In genomic region chr3:89752307-89752706, GRCm38 (mm10) we compare ENCODE assay signal across 12 mouse cellular contexts. TPM values are rescaled to one million over a fixed set of nuclear protein-coding genes. Genes with fewer than 3 reads are reported as not detected.
A peak's percentile ranks its signal among the peaks of the same experiment; 100 is the strongest.
DNase-seq lines count a peak whose midpoint lies in the region; ATAC-seq and TF ChIP-seq lines count a peak whose summit lies in the region.
"Had no signal": no experiment of that assay in that cellular context is flagged by ENCODE, and none has a peak within 500 bp of the region (broad histone marks: within the 10 kb centered on the region; RNA-seq: fewer than 3 reads in every experiment).

No protein-coding gene starts in this region.

- no peak overlapping the region for H3K27ac ChIP-seq in forebrain, postnatal 0 days (ENCODE audit: low read depth, low read length)
- no peak overlapping the region for H3K27ac ChIP-seq in forebrain, embryonic 15.5 days (replicated peaks)
- no peak overlapping the region for H3K27ac ChIP-seq in midbrain, postnatal 0 days (ENCODE audit: low read depth, low read length)
- H3K27ac ChIP-seq: gastrocnemius, adult 2 months; heart, embryonic 10.5 days had no signal

- no peak for TF ChIP-seq CTCF in forebrain, postnatal 0 days (IDR thresholded peaks at IDR 0.05; ENCODE audit: low read depth)
- no peak for TF ChIP-seq CTCF in midbrain, postnatal 0 days (IDR thresholded peaks at IDR 0.05)

- no peaks in the 10 kb centered on the region for H3K9me3 ChIP-seq in forebrain, postnatal 0 days (ENCODE audit: low read length)
- H3K9me3 ChIP-seq in forebrain, embryonic 15.5 days: no peaks in the 10 kb centered on the region
- H3K9me3 ChIP-seq in midbrain, postnatal 0 days (ENCODE audit: low read length): no peaks in the 10 kb centered on the region
- H3K9me3 ChIP-seq: heart, embryonic 10.5 days had no signal

- H3K4me3 ChIP-seq in forebrain, postnatal 0 days (ENCODE audit: low read depth, low read length): no peak overlapping the region
- H3K4me3 ChIP-seq in forebrain, embryonic 15.5 days: no peak overlapping the region
- no peak overlapping the region for H3K4me3 ChIP-seq in midbrain, postnatal 0 days (ENCODE audit: low read depth, low read length)
- H3K4me3 ChIP-seq: gastrocnemius, adult 2 months; heart, embryonic 10.5 days had no signal

- H3K27me3 ChIP-seq in forebrain, postnatal 0 days (ENCODE audit: insufficient read depth, low read length): no peaks in the 10 kb centered on the region
- no peaks in the 10 kb centered on the region for H3K27me3 ChIP-seq in forebrain, embryonic 15.5 days
- no peaks in the 10 kb centered on the region for H3K27me3 ChIP-seq in midbrain, postnatal 0 days (ENCODE audit: insufficient read depth, low read length)

- peaks cover 83% of the 10 kb centered on the region for H3K36me3 ChIP-seq in forebrain, postnatal 0 days (ENCODE audit: insufficient read depth)
- H3K36me3 ChIP-seq in forebrain, embryonic 15.5 days: peaks cover 82% of the 10 kb centered on the region
- peaks cover 66% of the 10 kb centered on the region for H3K36me3 ChIP-seq in midbrain, postnatal 0 days (ENCODE audit: insufficient read depth, low read length)

- peak; percentile 8; the same call in 1 of the 2 replicates for ATAC-seq in forebrain, postnatal 0 days
- no peak for ATAC-seq in forebrain, embryonic 15.5 days (replicated peaks)
- ATAC-seq in midbrain, postnatal 0 days (ENCODE audit: low FRiP score): peak; percentile 21; the same call in 1 of the 2 replicates

- no peaks in the 10 kb centered on the region for H3K4me1 ChIP-seq in forebrain, postnatal 0 days (ENCODE audit: insufficient read depth)
- 0 out of 2 replicates have a peak, but pooled peaks cover under 1% of the 10 kb centered on the region for H3K4me1 ChIP-seq in forebrain, embryonic 15.5 days
- H3K4me1 ChIP-seq in midbrain, postnatal 0 days (ENCODE audit: insufficient read depth, low read length): no peaks in the 10 kb centered on the region

- 14% methylated on average over 1 of the region's 1 CpGs for WGBS in forebrain, postnatal 0 days
- WGBS in forebrain, embryonic 15.5 days: 26% methylated on average over 1 of the region's 1 CpGs
- WGBS in midbrain, postnatal 0 days: 68% methylated on average over 1 of the region's 1 CpGs

- no peak for DNase-seq in forebrain, postnatal 0 days
- peak; percentile 30 to 37 for DNase-seq in layer of hippocampus, postnatal 10 days (ENCODE audit: low spot score in 2 of 2)
- DNase-seq in layer of hippocampus, adult 9-11 months: no peak
- peak; percentile 32 for DNase-seq in right cerebral cortex, postnatal 14 days
- DNase-seq in right cerebral cortex, postnatal 36 days (ENCODE audit: low spot score in 2 of 2): no peak
- DNase-seq in midbrain, postnatal 0 days (ENCODE audit: low spot score): peak; percentile 19
- DNase-seq in ovary, postnatal 36 days (ENCODE audit: low spot score): no peak
- DNase-seq: gastrocnemius, adult 2 months; heart, postnatal 36 days; kidney, adult 2 months had no signal

- H3K4me2 ChIP-seq in forebrain, postnatal 0 days (ENCODE audit: low read depth): no peak overlapping the region
- no peak overlapping the region for H3K4me2 ChIP-seq in forebrain, embryonic 15.5 days (replicated peaks)
- H3K4me2 ChIP-seq in midbrain, postnatal 0 days (ENCODE audit: low read depth, low read length, poor library complexity, severe bottlenecking): no peak overlapping the region

- no peak overlapping the region for H3K9ac ChIP-seq in forebrain, postnatal 0 days
- no peak overlapping the region for H3K9ac ChIP-seq in forebrain, embryonic 15.5 days (replicated peaks)
- H3K9ac ChIP-seq in midbrain, postnatal 0 days (replicated peaks; ENCODE audit: low read length, poor library complexity, severe bottlenecking): no peak overlapping the region

RNA-seq across cellular contexts. Expression of gene Chrnb2, which starts 12.1 kb away (rescaled TPM):
- total RNA-seq in forebrain, postnatal 0 days (2014; rRNA removed): 32.8 and 41.9 TPM in 2 replicates
- 14.5 and 17.3 TPM in 2 replicates for polyA plus RNA-seq in forebrain, postnatal 0 days (2015; fragmentation: Nextera tagmentation; extraction: Ambion mirVana)
- polyA plus RNA-seq in forebrain, embryonic 15.5 days (2015; fragmentation: Nextera tagmentation; extraction: Ambion mirVana): 25.9 and 26.8 TPM in 2 replicates
- total RNA-seq in layer of hippocampus, postnatal 10 days (2021): 10 to 100 TPM; 26.3 to 26.4 TPM
- 47.3 and 53.6 TPM in 2 replicates for total RNA-seq in midbrain, postnatal 0 days (2014; rRNA removed)
- polyA plus RNA-seq in midbrain, postnatal 0 days (2015; fragmentation: Nextera tagmentation; extraction: Ambion mirVana): 20.5 and 20.9 TPM in 2 replicates

RNA-seq across cellular contexts. Expression of gene Ube2q1, which starts 21.1 kb away (rescaled TPM):
- total RNA-seq in forebrain, postnatal 0 days (2014; rRNA removed): 68.9 and 71.9 TPM in 2 replicates
- 9.5 and 9.9 TPM in 2 replicates for polyA plus RNA-seq in forebrain, postnatal 0 days (2015; fragmentation: Nextera tagmentation; extraction: Ambion mirVana)
- 13.3 and 13.4 TPM in 2 replicates for polyA plus RNA-seq in forebrain, embryonic 15.5 days (2015; fragmentation: Nextera tagmentation; extraction: Ambion mirVana)
- 10 to 100 TPM; 78.9 to 80.0 TPM for total RNA-seq in layer of hippocampus, postnatal 10 days (2021)
- 59.1 and 62.2 TPM in 2 replicates for total RNA-seq in midbrain, postnatal 0 days (2014; rRNA removed)
- polyA plus RNA-seq in midbrain, postnatal 0 days (2015; fragmentation: Nextera tagmentation; extraction: Ambion mirVana): 8.9 and 9.4 TPM in 2 replicates

RNA-seq across cellular contexts. Expression of gene Adar, which starts 37.5 kb away (rescaled TPM):
- 62.4 and 78.2 TPM in 2 replicates for total RNA-seq in forebrain, postnatal 0 days (2014; rRNA removed)
- polyA plus RNA-seq in forebrain, postnatal 0 days (2015; fragmentation: Nextera tagmentation; extraction: Ambion mirVana): 14.0 and 18.5 TPM in 2 replicates
- 25.0 and 25.6 TPM in 2 replicates for polyA plus RNA-seq in forebrain, embryonic 15.5 days (2015; fragmentation: Nextera tagmentation; extraction: Ambion mirVana)
- total RNA-seq in layer of hippocampus, postnatal 10 days (2021): 10 to 100 TPM; 82.7 to 85.8 TPM
- 77.1 and 93.6 TPM in 2 replicates for total RNA-seq in midbrain, postnatal 0 days (2014; rRNA removed)
- polyA plus RNA-seq in midbrain, postnatal 0 days (2015; fragmentation: Nextera tagmentation; extraction: Ambion mirVana): 21.8 and 22.9 TPM in 2 replicates

Comparison
In these comparisons a context has a peak if more than half of its experiments do, and no peak if none do; other contexts are left out.
1. DNase-seq: peak in layer of hippocampus, postnatal 10 days (2 of 2), right cerebral cortex, postnatal 14 days (single experiment) and midbrain, postnatal 0 days (single experiment); none in forebrain, postnatal 0 days (single experiment), layer of hippocampus, adult 9-11 months (single experiment), right cerebral cortex, postnatal 36 days (0 of 2) and ovary, postnatal 36 days (single experiment).